Mouse (Mus musculus) embryonic facial prominence, embryonic 11.5 days (tissue): ENCODE measurements around the gene AI837181. TPM values are rescaled to one million over a fixed set of nuclear protein-coding genes. Genes with fewer than 3 reads are reported as not detected.

Source experiments
- polyA plus RNA-seq: library from polyadenylated mRNA; unstranded; fragments of >200 nt; fragmentation: Nextera tagmentation; extraction: Ambion mirVana; gene quantifications from 2 replicates; pipeline ENCODE4 v1.2.1, GENCODE M21; 2014

The AI837181 gene
- polyA plus RNA-seq, 1 experiment from 2014 or later, result 33.2 TPM

Other genes with a start within 250 kb of the AI837181 start
- 24.4 and 28.4 TPM in 2 replicates for gene Pacs1, start 152.0 kb upstream of the AI837181 start, polyA plus RNA-seq
- gene Sf3b2, start 129.7 kb upstream of the AI837181 start, polyA plus RNA-seq, result 375 and 387 TPM in 2 replicates
- gene Gal3st3, start 126.8 kb upstream of the AI837181 start, polyA plus RNA-seq, result 8.5 and 11.3 TPM in 2 replicates
- not detected in 2 replicates for gene Catsper1, start 89.4 kb upstream of the AI837181 start, polyA plus RNA-seq
- 0.69 and 1.3 TPM in 2 replicates for gene Cst6, start 75.6 kb upstream of the AI837181 start, polyA plus RNA-seq
- gene Eif1ad, start 58.4 kb upstream of the AI837181 start, polyA plus RNA-seq, result 58.2 and 63.7 TPM in 2 replicates
- 464 and 487 TPM in 2 replicates for gene Banf1, start 58.0 kb upstream of the AI837181 start, polyA plus RNA-seq
- 72.9 and 76.1 TPM in 2 replicates for gene Sart1, start 36.4 kb upstream of the AI837181 start, polyA plus RNA-seq
- 0.15 and 0.36 TPM in 2 replicates for gene Tsga10ip, start 22.6 kb upstream of the AI837181 start, polyA plus RNA-seq
- 204 and 213 TPM in 2 replicates for gene Drap1, start 165 bp upstream of the AI837181 start, polyA plus RNA-seq
- not detected in 2 replicates for gene Fosl1, start 22.4 kb downstream of the AI837181 start, polyA plus RNA-seq
- 7.5 and 7.8 TPM in 2 replicates for gene Ccdc85b, start 32.8 kb downstream of the AI837181 start, polyA plus RNA-seq
- gene Fibp, start 35.5 kb downstream of the AI837181 start, polyA plus RNA-seq, result 105 and 115 TPM in 2 replicates
- gene Ctsw, start 43.4 kb downstream of the AI837181 start, polyA plus RNA-seq, result 1.1 and 1.4 TPM in 2 replicates
- 80.9 and 91.9 TPM in 2 replicates for gene Efemp2, start 48.8 kb downstream of the AI837181 start, polyA plus RNA-seq
- gene Mus81, start 63.3 kb downstream of the AI837181 start, polyA plus RNA-seq, result 29.6 and 39.2 TPM in 2 replicates
- gene Cfl1, start 65.3 kb downstream of the AI837181 start, polyA plus RNA-seq, result 3,308 and 3,397 TPM in 2 replicates
- not detected in 2 replicates for gene 1700020D05Rik, start 78.6 kb downstream of the AI837181 start, polyA plus RNA-seq
- gene Snx32, start 85.4 kb downstream of the AI837181 start, polyA plus RNA-seq, result 8.7 and 9.8 TPM in 2 replicates
- gene Ovol1, start 135.5 kb downstream of the AI837181 start, polyA plus RNA-seq, result 0.62 and 1.4 TPM in 2 replicates
- 1.7 and 2.1 TPM in 2 replicates for gene Ap5b1, start 142.9 kb downstream of the AI837181 start, polyA plus RNA-seq
- gene Rnaseh2c, start 176.7 kb downstream of the AI837181 start, polyA plus RNA-seq, result 156 and 157 TPM in 2 replicates
- 28.9 and 32.2 TPM in 2 replicates for gene Kat5, start 185.1 kb downstream of the AI837181 start, polyA plus RNA-seq
- 37.0 and 39.1 TPM in 2 replicates for gene Rela, start 212.3 kb downstream of the AI837181 start, polyA plus RNA-seq
- gene Sipa1, start 238.6 kb downstream of the AI837181 start, polyA plus RNA-seq, result 12.4 and 13.2 TPM in 2 replicates